Mouse (Mus musculus): ENCODE data around the gene Trip13. TPM values are rescaled to one million over a fixed set of nuclear protein-coding genes. Genes with fewer than 3 reads are reported as not detected.

Trip13 gene
- total RNA-seq, 4 experiments from 2014 or later, result 0.16 TPM; not detected in 3

DNA sequence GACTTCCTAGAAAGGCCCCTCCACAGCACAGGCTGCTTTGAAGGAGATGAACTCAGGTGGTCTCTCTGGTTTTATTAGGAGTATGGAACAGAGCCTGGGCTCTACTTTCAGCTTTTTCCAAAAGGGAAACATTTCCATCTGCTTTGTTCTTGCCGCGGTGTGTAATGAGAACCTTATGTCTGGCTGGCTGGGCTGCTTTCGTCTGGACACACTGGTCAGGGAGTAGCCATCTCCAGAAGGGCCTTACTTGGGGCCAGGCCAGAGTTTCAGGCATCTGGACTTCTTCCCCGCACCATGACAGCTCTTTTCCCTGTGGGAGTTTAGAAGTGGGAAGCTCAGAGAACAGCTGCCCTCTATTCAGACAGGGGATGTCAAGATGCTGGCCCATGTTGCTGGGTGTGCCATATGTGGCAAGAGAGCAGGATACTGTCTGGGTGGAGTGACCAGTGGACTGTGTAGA is 50.1 kb downstream of the Trip13 start:
- peak; percentile 59 to 75 for DNase-seq (ENCODE audit: low spot score in 2 of 2)

GRCm38 (mm10) chr13:73886601-73887000 is 51.0 kb downstream of the Trip13 start:
- DNase-seq (ENCODE audit: low spot score in 2 of 2), result no peak

- peak in 1 of 2 experiments; percentile 20 for DNase-seq (ENCODE audit: low spot score in 2 of 2)
These were observed 51.5 kb downstream of the Trip13 start for GRCm38 (mm10) chr13:73886066-73886465.

DNA sequence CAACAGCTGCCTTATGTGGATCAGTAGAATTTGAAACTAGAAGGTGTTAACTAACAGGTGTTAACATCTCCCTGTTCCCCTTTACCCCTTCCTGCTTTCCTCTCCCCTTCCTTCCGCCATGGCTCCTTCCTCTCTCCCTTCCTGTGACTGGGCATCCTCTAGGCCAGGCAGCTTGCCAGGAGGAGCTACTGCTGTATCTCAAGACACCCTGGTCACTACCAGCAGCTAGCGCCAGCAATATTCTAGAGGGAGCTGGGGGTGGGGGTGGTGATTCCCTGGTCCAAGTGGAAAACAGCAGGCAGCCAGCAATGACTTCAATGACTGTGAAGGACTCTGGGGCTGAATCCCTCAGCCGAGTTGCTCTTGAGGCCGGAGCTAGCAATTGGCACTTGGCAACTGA is 51.9 kb downstream of the Trip13 start:
- DNase-seq (ENCODE audit: low spot score in 2 of 2), result peak in 1 of 2 experiments; percentile 7

DNA sequence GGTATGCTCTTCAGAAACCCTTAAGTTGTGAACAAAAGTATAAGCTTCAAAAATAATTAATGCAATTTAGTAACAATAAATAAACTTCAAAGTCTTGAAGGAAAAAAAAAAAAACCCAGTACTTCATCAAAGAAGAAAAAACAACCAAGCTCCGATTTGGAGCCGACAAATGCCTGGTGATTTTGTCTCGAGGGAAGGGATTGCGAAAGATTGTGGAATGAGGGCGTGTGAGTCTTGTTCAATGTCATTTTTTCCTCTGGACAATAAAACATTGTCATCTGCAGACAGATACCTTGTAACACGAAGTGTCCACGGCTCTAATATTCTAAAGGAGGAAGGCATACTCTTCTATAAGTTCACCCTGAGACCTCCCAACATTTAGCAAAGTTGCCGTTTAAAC is 56.2 kb downstream of the Trip13 start:
- DNase-seq (ENCODE audit: low spot score in 2 of 2), result no peak

- DNase-seq (ENCODE audit: low spot score in 2 of 2), result peak in 1 of 2 experiments; percentile 11
These were observed 57.8 kb downstream of the Trip13 start for GRCm38 (mm10) chr13:73879824-73880223.

DNA sequence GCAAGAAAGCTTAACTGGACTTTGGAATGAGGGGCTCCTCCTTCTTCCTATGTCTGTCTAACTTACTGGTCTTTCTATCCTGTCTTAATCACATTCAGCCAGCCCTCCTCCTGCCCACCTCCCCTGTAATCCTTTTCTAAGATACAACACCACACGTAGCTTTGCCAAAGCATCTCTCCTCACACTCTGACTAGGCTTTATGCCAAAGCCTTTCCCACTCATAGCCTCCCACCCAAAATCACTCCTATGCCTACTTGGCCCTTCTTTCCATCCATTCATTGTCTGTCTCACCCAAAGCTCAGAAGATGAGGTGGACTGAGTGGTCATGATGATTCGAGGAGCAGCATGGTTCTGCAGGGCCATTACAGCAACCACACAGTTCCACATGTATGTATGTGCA is 65.4 kb downstream of the Trip13 start:
- DNase-seq (ENCODE audit: low spot score in 2 of 2), result no peak

Small RNAs within 50 kb of the gene (microRNA-seq; reads per million reads assigned to microRNA genes)
- not detected for gene Gm25197

Other genes with a start within 250 kb of the Trip13 start
- gene Slc6a19, start 232.9 kb downstream of the Trip13 start, total RNA-seq (2022), result not detected
- gene Slc12a7, start 204.7 kb downstream of the Trip13 start, total RNA-seq (2022), result 1 to 10 TPM; 3.5 to 5.1 (median 3.6) TPM
- gene Nkd2, start 90.2 kb downstream of the Trip13 start, total RNA-seq (2022), result 1 to 10 TPM in 3 of 4 experiments, under 1 TPM in 1; 0.97 to 1.7 (median 1.4) TPM
- 1 to 10 TPM; 5.4 to 8.6 (median 8.1) TPM for gene Brd9, start within 50 bp of the Trip13 start, total RNA-seq (2022)
- gene Zdhhc11, start 26.1 kb upstream of the Trip13 start, total RNA-seq (2022), result not detected
- gene Tppp, start 71.6 kb upstream of the Trip13 start, total RNA-seq (2022), result 1 to 10 TPM; 5.5 to 8.8 (median 6.9) TPM
- gene Cep72, start 124.5 kb upstream of the Trip13 start, total RNA-seq (2022), result under 1 TPM in 3 of 4 experiments, not detected in 1; 0.12 to 0.48 (median 0.34) TPM
- gene Slc9a3, start 183.7 kb upstream of the Trip13 start, total RNA-seq (2022), result under 1 TPM in 2 of 4 experiments, not detected in 2; 0.07 to 0.11 TPM

Data from gastrocnemius, adult 8-10 months (tissue).